Mouse (Mus musculus) adrenal gland, postnatal 10 days (tissue): ENCODE measurements around the gene 1300017J02Rik. TPM values are rescaled to one million over a fixed set of nuclear protein-coding genes. Genes with fewer than 3 reads are reported as not detected.
A peak's percentile ranks its signal among the peaks of the same experiment; 100 is the strongest.

ENCODE experiments used
- DNase-seq: peaks from one replicate; pipeline ENCODE4 v3.0.0; 2021; ENCODE audit warnings: mixed read lengths
- long read RNA-seq, 2 experiments: library from polyadenylated mRNA; stranded (forward); transcript quantifications; one replicate each; pipeline ENCODE4 v2.0.0; 2021
- total RNA-seq, 2 experiments: library from RNA; stranded (reverse); gene quantifications; 2 replicates each; pipeline ENCODE4 v1.2.3; 2021

The 1300017J02Rik gene
- total RNA-seq, result 10 to 100 TPM; 22.6 to 51.8 TPM
- long read RNA-seq, experiment 1, transcript 1300017J02Rik-201 (17 exons, 2,284 nt), result major isoform, 54 of 75 reads
- long read RNA-seq, experiment 1, partial matches to known transcripts, result 10 of 75 reads
- long read RNA-seq, experiment 1, other reads (novel, unspliced or antisense), result 10 of 75 reads
- long read RNA-seq, experiment 2, partial matches to known transcripts, result 1 of 4 reads
- long read RNA-seq, experiment 2, other reads (novel, unspliced or antisense), result 0 of 4 reads

GRCm38 (mm10) chr9:103304927-103305326 lies at the start of gene 1300017J02Rik, which contains the start of gene Topbp1:
Gene 1300017J02Rik, minus strand, starts transcription at chr9:103305082.
Gene Topbp1, plus strand, starts transcription at chr9:103305215.
- peak; percentile 96 for DNase-seq

GRCm38 (mm10) chr9:103353500-103354260 lies 48.8 kb upstream of the 1300017J02Rik start:
- peak; percentile 63 for DNase-seq

- DNase-seq, result peak; percentile 36
Observed at GRCm38 (mm10) chr9:103348791-103349190, 43.9 kb upstream of the 1300017J02Rik start.

GRCm38 (mm10) chr9:103347996-103348490 lies 43.2 kb upstream of the 1300017J02Rik start:
- DNase-seq, result no peak

- no peak for DNase-seq
Observed at GRCm38 (mm10) chr9:103347045-103347444, 42.2 kb upstream of the 1300017J02Rik start.

- no peak for DNase-seq
Observed at GRCm38 (mm10) chr9:103336912-103337311, 32.0 kb upstream of the 1300017J02Rik start.

GRCm38 (mm10) chr9:103332663-103333062 lies 27.8 kb upstream of the 1300017J02Rik start:
- no peak for DNase-seq

- no peak for DNase-seq
Observed at GRCm38 (mm10) chr9:103326449-103326848, 21.6 kb upstream of the 1300017J02Rik start.

GRCm38 (mm10) chr9:103324678-103325077 lies 19.8 kb upstream of the 1300017J02Rik start:
- no peak for DNase-seq

GRCm38 (mm10) chr9:103309832-103310231 lies 5.0 kb upstream of the 1300017J02Rik start:
- peak; percentile 11 for DNase-seq

GRCm38 (mm10) chr9:103305332-103306041 lies 605 bp upstream of the 1300017J02Rik start:
- no peak for DNase-seq

GRCm38 (mm10) chr9:103302666-103303065 lies 2.2 kb downstream of the 1300017J02Rik start:
- DNase-seq, result peak; percentile 72

- DNase-seq, result no peak
Observed at GRCm38 (mm10) chr9:103302239-103302638, 2.6 kb downstream of the 1300017J02Rik start.

GRCm38 (mm10) chr9:103301086-103301485 lies 3.8 kb downstream of the 1300017J02Rik start:
- no peak for DNase-seq

- no peak for DNase-seq
Observed at GRCm38 (mm10) chr9:103294507-103294906, 10.4 kb downstream of the 1300017J02Rik start.

GRCm38 (mm10) chr9:103288489-103289180 lies 16.2 kb downstream of the 1300017J02Rik start:
- no peak for DNase-seq

GRCm38 (mm10) chr9:103287840-103288488 lies 16.9 kb downstream of the 1300017J02Rik start:
- no peak for DNase-seq

GRCm38 (mm10) chr9:103286901-103287422 lies 17.9 kb downstream of the 1300017J02Rik start:
- DNase-seq, result no peak

GRCm38 (mm10) chr9:103286396-103286795 lies 18.5 kb downstream of the 1300017J02Rik start:
- DNase-seq, result no peak

GRCm38 (mm10) chr9:103276876-103277275 lies 28.0 kb downstream of the 1300017J02Rik start:
- DNase-seq, result no peak

- DNase-seq, result no peak
Observed at GRCm38 (mm10) chr9:103275676-103276075, 29.2 kb downstream of the 1300017J02Rik start.
